Mouse (Mus musculus) right cerebral cortex, postnatal 10 days (tissue): ENCODE measurements around the gene Sh3rf3.

ENCODE experiments used
- DNase-seq, 2 experiments: peaks; one replicate each; pipeline ENCODE4 v3.0.0; 2021; ENCODE audit warnings: low spot score in 2 of 2

Gene Sh3rf3

DNA sequence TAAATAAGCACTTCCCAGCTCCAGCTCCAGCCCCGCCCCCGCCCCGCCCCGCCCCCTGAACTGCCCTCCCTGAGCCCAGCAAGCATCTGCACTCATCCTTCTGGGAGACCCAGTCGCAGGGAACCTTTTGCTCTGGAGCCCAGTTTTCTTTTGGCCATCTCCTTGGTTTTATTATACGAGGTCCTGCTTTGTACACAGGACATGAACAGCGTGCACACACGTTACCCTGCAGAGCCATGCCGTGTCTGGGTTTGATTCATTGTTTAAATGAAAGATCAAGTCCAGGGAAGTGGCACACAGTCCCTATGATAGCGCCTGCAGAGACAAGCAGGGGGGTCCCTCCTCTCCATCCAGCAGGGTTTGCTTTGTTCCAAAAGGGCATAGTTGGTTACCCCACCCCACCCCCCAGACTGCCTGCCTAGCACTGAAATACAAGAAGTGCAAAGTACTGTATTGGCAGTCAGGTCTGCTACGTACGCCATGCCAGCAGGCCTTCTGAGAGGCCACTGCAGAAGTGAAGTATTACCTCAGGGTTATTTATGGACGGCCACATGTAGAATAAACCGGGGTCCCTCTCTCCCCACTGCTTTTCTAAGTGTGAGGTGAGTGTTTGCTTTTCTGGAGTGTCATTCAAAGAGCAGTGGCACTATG lies 41.5 kb downstream of the Sh3rf3 start:
- DNase-seq = peak in 1 of 2 experiments; percentile 17

DNA sequence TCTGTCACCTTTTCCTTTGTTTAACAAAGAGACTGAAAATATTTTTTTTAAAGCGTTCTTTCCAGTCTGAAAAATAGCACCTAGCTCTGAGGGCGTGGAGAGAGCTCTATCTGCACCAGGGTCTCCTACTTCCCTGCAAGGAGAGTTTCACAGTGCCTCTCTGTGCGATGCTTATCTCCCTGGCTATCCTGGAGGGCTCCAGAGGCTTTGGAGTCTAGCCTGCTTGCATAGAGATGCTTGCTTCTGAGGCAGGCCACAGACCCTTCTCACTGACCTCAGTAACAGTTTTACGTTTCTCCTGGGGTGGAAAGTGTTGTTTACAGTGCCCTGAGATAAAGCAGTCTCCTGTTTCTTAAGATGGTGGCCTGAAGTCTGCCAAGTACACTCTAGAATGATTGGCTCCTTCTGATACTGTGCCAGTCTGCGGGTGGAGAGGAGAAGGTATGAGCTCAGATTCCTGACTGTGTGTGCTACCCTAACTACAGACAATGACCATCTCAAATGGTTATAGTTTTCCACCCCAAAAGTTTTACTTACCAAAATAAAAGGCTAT lies 42.1 kb downstream of the Sh3rf3 start:
- peak in 1 of 2 experiments; percentile 15 for DNase-seq

DNA sequence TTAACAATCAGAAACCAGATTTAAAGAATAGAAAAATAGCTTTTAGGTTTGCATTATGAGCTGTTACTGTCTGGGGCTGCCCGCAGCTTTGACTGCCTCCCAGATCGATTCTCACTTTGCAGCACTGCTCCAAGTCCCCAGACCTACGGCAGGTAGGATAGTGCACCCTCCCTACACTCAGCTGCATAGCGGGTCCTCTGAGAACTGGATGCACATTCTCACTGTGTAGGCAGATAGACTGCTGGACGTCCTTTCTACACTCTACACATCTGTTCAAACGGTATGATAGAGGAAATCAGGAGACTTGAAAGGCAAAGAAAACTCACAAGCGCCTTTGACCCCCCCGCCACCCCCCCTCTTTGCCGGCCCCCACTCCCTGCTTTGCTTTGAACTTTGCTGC lies 42.7 kb downstream of the Sh3rf3 start:
- peak in 1 of 2 experiments; percentile 12 for DNase-seq

DNA sequence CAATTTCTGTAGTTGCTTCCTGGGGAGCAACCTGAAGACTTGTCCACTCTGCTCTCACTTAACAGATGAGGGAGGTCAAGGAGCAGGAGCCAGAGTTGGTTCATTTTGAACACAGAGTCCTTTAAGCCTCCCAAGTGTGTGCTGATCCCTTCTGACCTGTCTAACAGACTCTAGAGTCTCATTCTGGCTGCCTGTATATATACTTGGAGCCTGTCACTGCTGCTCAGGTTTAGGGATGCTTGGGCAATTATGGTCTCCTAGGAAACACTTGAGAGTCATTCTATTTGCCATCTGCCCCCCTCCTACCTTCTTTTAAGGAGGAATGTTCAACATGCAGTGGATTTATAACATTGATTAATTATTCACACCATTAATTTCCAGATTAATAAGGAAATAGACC lies 43.6 kb downstream of the Sh3rf3 start:
- DNase-seq = no peak

DNA sequence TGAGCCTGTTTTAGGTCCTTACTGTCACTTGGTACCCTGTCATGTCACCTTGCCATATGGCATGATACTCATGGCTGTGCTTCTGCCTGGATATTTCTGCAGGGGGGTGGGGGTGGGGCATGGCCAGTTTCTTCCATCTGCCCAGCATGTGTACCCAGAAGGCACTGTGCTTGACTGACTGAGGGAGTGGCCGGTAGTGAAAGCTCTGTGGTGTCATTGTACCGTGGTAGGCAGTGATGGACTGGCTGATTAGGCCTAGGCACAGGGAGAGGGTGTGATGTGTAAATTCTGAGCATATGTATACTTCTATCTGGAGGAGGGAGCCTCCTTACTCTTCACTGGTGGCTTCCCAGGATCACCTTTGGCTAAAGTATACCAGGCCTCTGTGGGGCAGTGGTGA lies 51.6 kb downstream of the Sh3rf3 start:
- no peak for DNase-seq

DNA sequence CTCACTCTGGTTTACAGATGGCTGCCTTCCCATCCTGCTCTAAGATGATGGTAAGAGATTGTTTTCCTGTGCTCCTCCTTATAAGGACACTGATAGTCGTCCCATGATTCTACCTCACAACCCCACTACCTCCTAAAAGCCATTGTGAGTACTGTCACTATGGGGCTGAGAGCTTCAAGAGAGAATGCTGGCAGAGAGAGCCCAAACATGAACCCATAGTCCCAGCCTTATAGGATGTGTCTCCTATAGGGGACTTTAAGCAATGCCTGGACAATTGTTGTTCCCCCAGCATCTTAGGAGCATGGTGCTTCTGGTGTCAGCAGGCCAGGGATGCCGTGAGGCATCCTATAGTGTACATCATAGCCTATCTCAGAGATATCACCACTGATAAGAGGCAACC lies 54.4 kb downstream of the Sh3rf3 start:
- no peak for DNase-seq

DNA sequence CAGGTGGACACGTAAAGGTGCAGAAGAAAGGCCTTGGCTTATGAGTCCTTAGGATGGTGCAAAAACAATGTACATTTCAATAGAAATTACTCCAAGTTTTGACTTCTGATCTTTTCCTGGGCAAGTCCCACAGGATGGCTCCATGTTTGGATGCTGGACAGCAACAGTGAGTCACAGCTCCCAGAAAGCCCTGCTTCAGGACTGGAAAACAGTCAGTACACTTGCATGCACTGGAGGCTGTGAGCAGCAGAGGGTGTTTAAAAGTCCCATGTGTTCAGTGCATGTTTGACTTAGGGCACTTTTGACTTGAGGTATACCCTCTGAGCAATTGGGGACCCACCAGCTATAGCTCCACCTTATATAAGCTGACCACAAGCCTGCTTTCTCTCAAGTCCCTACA lies 56.7 kb downstream of the Sh3rf3 start:
- DNase-seq = no peak

DNA sequence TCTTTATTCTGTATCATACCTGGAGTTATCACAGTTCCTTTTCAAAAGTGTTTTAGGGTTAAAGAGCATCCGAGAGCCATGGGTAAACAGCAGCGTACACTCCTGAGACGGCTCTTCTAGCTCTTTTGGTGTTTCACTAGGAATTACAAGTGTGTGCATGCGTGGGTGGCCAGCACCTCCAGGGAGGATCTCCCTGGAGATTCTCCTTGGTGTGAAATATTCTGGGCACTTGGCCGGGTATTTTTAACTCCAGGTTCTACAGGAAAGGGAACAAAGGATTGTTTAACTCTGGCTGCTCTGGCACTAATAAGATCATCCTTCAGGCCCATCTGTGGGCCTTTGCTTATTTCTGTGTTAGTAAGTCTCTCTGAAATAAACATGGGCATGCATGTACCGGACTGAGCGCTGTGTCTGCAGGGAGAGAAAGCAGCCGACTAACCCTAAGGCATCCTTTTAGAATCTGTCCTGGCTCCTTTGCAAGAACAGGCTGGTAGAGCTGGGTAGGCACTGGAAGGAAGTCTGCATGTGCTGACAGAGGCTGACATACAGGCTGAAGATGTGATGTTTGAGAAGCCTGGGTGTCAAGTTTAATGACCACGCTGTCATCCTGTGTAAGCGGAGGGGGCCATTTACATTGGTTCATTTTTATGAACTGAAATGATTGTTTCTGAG lies 58.1 kb downstream of the Sh3rf3 start:
- DNase-seq = peak; percentile 72 to 79

DNA sequence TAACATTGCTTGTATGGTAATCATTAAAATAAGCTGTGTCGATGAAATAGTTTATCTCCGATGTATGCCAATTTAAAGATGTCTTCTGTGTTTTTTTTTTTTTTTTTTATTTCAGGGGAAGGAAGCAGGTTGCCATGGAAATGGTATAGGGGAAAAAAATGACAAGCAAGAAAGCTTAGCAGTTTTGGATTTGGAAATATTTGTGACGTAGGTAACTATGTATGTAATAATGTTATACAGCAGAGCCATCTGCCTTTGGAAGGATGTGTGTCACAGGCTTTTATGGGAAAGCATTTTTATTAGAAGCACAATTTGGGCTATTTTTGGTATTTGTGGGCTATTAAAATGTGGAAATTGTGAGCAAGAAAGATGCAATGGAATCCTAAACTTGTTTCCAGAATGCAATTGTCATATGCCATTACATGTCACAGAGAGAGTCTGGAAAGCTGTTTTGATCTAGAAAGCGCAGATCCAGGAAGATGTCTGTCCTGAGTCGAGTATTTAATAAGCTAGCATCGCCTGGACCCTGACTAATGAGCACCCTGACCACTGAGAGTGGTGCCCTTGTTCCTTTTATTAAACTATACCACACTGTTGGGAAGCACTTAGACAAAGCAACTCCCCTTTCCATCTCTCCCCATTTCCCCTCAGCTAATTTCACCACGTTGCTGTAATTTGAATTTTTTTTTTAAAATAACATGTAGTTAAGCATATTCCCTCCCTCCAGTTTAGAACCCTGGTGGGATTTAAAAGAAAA lies 58.8 kb downstream of the Sh3rf3 start:
- no peak for DNase-seq

DNA sequence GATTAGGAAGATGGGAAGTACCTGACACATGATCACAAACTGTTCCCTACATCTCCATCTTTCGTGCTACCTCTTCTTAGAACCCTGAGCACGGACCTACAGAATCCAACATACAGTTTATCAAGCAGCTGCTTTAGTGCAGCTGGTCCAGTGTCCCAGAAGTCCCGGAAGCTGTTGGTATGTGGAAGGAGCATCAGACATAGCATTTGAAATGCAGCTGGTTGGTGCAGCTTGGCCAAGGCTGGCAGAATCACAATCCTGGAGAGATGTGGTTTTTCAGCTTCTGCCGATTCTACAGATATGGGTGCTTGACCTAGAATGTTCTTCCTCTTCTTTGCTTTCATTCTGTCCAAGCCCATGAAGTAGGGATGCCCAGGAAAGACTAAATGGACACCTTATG lies 64.7 kb downstream of the Sh3rf3 start:
- DNase-seq = no peak

DNA sequence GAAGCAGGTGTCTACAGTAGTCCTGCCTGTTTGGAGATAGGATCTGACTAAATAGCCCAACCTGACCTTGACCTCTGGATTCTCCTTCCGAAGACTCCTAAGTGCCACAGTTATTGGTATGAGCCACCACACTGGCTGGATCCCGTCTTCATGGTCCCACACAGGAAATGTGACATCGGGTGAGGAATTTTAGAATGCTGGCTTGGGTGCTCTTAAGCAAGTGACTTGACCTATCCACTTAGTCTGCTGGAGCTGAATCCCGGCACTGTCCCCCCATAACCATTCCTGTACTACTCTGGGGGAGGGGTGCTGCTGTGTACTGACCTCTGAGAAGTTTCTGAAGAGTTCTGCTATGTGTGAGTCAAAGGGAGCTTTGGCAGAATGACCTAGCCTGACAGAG lies 65.5 kb downstream of the Sh3rf3 start:
- DNase-seq = no peak

DNA sequence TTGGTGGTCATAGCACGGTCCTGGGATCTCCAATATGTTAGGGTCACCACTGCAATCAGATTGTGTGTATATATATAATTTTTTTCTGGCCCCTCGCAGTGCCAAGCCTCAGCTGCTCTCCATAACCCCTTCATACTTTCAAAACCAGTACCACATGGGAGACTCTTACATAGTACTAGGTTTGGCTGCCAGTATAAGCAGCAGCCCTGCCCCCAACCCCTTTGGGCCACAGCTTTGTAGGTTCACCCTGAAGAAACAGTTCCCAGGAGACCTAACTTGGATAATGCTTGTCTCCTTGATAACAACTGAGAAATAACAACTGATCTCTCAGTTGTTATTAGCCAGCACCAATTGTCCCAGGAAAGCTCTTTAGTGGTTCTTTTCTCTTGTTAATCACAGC lies 69.6 kb downstream of the Sh3rf3 start:
- DNase-seq = no peak

DNA sequence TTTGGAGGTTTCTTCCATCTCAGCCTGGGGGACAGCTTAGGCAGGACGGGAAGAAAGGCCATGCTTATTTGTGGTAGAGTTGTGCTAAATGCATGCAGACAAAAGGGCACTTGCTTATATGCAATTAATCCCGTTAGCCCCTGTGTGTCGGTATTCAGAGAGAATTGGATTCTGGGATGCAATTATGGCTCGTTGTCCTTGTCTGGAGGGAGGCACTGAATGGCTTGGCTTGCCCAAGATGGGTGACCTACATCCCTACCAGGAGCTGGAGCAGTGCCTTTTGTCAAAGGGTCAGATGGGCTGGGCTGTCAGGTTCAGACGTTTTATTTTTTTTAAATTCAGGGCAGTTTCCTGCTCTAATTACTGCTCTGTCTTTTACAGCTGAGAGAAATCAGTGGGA lies 72.2 kb downstream of the Sh3rf3 start:
- no peak for DNase-seq

DNA sequence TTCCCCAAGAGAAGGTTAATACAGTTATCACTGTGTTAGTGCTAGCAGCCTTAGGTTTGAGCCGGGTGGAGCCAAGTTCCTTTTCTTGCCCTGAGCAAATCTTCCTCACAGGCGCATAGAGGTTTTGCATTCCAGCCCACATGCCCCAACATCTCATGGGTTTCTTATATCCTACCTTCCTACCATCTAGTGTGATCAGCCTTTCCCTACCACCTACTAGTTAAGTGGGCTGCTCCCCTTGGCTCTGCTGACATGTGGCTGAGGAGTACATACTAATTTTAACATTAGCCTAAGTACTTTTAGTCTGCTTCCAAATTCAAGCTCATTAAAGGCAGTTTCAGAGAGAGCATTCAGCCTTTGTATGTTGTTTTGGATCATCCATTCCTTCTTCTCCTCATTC lies 72.7 kb downstream of the Sh3rf3 start:
- no peak for DNase-seq

DNA sequence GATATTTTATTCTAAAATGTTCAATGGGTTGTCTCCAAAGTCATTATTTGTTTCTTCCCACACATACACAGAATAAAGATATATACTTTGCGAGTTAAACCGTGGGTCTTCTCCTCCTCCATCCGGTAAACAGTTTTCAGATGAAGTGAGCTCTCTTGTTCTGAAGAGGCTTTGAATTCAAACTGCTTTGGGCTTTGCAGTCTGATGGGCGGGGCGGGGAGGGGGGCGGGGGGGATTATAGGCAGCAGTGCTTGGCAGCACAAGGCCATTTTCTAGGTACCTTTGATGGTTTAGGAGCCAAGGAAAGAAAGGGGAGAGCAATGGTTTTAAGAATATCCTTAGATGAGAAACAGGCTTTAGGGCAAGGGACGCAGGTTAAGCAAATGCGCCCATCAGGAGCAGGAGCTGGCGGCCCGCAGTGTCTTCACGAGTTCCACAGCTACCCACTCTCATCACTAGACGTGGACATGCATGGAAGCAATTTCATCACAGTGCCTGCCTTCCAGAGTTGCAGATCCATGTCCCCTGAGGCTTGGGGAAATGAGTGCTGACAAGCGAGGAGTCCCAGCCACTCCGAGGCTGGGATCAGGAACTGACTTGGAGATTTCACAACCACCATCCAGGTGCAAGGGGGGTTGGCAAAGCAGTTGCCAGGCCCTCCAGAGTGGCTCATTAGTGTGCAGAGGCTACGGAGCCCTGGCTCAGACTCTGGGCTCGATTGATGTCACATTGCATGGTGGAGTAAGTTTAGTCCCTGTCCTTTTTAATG lies 77.7 kb downstream of the Sh3rf3 start:
- no peak for DNase-seq

DNA sequence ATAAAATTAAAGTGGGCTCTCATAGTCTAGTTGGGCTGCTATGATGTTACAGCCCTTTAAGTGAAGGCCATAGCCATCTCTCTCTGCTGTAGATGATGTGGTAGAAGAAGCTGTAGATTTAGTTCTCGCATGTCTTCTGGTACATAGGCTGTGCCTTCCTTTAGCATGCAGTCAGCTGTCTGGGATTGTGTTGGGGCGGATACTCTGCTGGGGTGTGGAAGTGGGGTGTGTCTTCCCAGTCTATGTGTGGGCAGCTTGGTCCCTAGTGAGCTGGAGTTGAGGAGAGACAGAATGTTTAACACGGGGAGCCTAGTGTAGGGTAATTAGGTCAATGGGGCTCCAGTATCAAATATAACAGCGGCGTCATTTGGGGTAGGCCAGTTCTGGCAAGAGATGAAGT lies 82.3 kb downstream of the Sh3rf3 start:
- no peak for DNase-seq

DNA sequence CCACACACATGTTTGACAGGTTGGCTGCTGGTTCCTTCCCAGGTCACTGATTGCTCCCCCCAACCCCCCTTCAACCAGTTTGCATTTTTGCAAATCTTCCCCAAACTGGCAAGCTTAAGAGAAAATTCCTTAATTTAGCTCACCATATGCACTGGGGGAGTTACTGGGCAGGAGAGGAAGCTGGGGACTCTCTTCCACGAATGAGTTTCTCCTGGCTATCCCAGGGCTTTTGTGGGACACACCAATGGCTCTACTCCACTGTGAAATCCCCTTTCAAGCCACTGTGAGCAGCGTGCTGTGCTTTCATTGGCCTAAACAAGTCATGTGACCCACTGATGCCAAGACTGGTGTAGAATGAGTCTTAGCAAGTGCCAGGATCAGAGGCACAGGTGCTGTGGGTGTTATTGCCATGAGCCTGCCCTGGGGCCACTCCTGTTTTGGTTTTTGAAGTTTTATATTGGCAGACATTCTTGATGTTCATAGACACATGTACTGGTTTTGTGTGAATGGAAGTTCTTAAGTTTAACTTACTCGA lies 83.9 kb downstream of the Sh3rf3 start:
- DNase-seq = no peak

DNA sequence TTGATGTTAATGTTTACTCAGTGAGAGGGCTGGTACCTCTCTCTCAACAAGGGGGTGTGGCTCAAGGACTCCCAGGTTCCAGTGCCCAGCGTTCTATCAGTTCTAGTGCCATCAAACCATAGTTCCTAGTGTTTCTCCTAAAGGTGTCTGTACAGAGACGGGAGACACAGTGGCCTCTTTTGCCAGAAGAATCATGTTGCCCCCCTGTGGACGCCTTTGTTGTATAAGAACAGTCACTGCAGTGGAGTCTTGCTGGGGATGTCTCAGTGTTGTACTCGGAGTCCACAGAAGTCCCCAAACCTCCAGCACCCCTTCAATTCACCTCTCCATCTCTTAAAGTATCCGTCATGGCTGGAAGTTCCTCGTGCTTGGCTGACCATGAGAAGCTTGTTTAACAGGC lies 92.1 kb downstream of the Sh3rf3 start:
- DNase-seq = no peak

DNA sequence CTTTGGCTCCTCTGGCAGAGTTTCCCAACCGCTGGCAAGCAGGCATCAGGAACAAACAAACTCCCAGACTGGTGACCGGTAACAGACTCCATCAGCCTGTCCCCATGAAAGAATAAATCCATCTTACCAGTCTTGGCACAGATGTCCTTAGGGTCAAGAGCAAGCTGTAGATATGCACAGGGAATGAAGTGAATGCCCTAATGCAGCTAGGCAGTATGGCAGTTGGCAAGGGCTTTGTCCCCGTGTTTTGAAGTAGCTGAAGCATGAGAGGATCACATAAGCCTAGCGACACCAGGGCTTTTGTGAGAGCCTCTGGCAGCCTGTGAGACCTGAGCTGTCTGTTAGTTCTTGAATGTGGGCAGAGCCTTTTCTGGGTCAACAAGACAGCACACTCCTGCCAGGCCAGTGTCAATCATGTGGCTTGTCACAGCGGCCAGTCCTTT lies 93.9 kb downstream of the Sh3rf3 start:
- no peak for DNase-seq

DNA sequence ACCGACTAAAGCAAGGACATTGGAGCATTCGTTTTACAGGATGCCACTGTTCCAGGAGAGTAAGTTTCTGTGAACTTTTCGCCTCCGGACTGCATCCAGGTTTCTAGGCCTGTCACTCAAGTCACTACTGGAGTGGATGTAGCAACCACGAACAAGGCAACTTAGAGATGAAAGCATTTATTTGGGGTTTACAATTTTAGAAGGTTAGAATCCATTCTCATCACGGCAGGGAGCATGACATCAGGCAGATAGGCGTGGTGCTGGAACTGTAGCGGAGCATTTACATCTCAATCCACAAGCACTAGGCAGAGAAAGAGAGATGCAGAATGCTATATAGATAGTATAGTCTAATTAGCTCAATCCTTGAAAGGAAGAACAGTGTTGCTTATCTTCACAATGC lies 95.3 kb downstream of the Sh3rf3 start:
- DNase-seq = no peak
